Mouse (Mus musculus) neural tube, embryonic 14.5 days (tissue): ENCODE measurements at regions not wholly inside any gene's neighbourhood (a gene's known extent, or its start where the extent isn't known, plus 50 kb on each side); places are given as distances from the start of the nearest gene placed in this dataset. TPM values are rescaled to one million over a fixed set of nuclear protein-coding genes. Genes with fewer than 3 reads are reported as not detected.
A peak's percentile ranks its signal among the peaks of the same experiment; 100 is the strongest.

Source experiments
- microRNA counts: library from miRNA; unstranded; fragments of <30 nt; microRNA quantifications from one replicate; lab custom pipeline; 2016
- microRNA-seq: library from miRNA; unstranded; fragments of <30 nt; microRNA quantifications from one replicate; pipeline ENCODE4, GENCODE M21; 2016

MicroRNAs encoded in the stretch of these regions (microRNA counts, 519-probe panel; counts per million panel counts)
- microRNA mmu-miR-129-3p (lab: Ali Mortazavi, UCI), result 4,658 counts per million, percentile 59 among the panel's probes with 10 or more counts
- microRNA mmu-miR-129-5p (lab: Ali Mortazavi, UCI), result 3,563 counts per million, percentile 29 among the panel's probes with 10 or more counts

Small RNA genes in the stretch of these regions (microRNA-seq; reads per million reads assigned to microRNA genes)
- gene Mir129-2, result not detected
- gene Mir129b, result not detected
